Mouse (Mus musculus) kidney, adult 2 months (tissue): ENCODE measurements at regions not wholly inside any gene's neighbourhood (a gene's known extent, or its start where the extent isn't known, plus 50 kb on each side); places are given as distances from the start of the nearest gene placed in this dataset.

Experiments
- CTCF ChIP-seq: fragments of 200-500 bp; conservative IDR thresholded peaks from 2 replicates; pipeline ENCODE4 v1.5.1; 2011; ENCODE audit warnings: low read depth, mild to moderate bottlenecking, control low read depth, low read length, moderate library complexity, mixed read lengths; ENCODE audit not compliant: insufficient read depth, insufficient read length
- POLR2A ChIP-seq: fragments of 200-500 bp; IDR thresholded peaks from one replicate; pipeline ENCODE4 v1.6.1; 2011; ENCODE audit warnings: low read depth, low read length, control low read depth

DNA sequence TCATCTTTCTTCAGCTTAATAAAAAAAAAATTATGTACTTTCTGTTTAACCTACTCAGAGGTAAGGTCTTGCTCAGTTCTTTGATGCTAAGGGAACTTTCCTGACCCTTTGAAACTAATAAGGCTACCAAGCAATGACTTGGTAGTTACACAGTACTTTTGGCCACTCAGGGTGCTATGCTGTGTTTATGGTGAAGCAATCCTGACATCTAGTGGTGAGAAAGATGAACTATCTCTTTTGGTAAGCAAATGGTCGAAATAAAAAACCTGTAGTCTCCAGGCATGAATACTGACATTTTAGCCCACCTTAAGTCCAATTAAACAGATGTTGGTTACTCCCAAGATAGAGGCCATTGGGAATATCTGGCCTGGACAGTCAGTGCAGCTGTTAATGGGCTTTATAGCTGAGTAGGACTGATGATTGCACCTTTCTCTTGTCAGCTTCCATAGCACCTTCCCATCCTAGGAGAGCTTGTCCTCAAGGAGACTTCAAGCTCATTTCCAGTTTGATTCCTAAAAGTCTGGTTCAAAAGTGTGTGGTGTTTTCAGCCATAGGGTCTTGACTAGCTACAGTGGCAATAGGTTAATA is 88.0 kb upstream of the Gm527 start:
- 0 out of 2 replicates have a peak, but pooled peaks have one; percentile 5 for TF ChIP-seq CTCF
- TF ChIP-seq POLR2A, result no peak
